Mouse (Mus musculus) cerebellum, postnatal 14 days (tissue): ENCODE data around the gene Tex13c1.

Source experiments
- DNase-seq, 2 experiments: peaks; one replicate each; pipeline ENCODE4 v3.0.0; 2021; ENCODE audit warnings: mixed read lengths in 2 of 2

The Tex13c1 gene

GRCm38 (mm10) chrX:43590860-43591259 lies at the start of gene Tex13c1:
Gene Tex13c1, plus strand, starts transcription at chrX:43591160.
- no peak for DNase-seq
